In genomic region chr10:53132707-53133106, GRCm38 (mm10) we compare ENCODE assay signal across 13 mouse cellular contexts.
"Had no signal": no experiment of that assay in that cellular context is flagged by ENCODE, and none has a peak within 500 bp of the region (broad histone marks: within the 10 kb centered on the region; RNA-seq: fewer than 3 reads in every experiment).

No protein-coding gene starts in this region.

- DNase-seq: gastrocnemius, adult 2 months; gastrocnemius, postnatal 10 days; gastrocnemius, postnatal 25 days; heart, adult 18-20 months; heart, postnatal 10 days; heart, postnatal 4 days; kidney, adult 18-20 months; kidney, adult 8-10 months; kidney, postnatal 10 days; kidney, postnatal 25 days; kidney, postnatal 4 days; liver; liver, embryonic 13.5 days had no signal
